Mouse (Mus musculus) embryonic facial prominence, embryonic 10.5 days (tissue): ENCODE measurements around the gene Psmc3ip. TPM values are rescaled to one million over a fixed set of nuclear protein-coding genes. Genes with fewer than 3 reads are reported as not detected.

Experiments used
- DNase-seq: peaks from one replicate; pipeline ENCODE4 v3.0.0-alpha.2; 2017; ENCODE audit warnings: low spot score
- H3K27ac ChIP-seq: fragments of 300-500 bp; sonication (generic); replicated peaks from 2 replicates; pipeline ENCODE4 v1.5.1; 2016; ENCODE audit warnings: mild to moderate bottlenecking
- H3K27me3 ChIP-seq: fragments of 300-500 bp; sonication (generic); replicated peaks from 2 replicates; pipeline ENCODE4 v1.6.1; 2016; ENCODE audit warnings: low read depth, mild to moderate bottlenecking; ENCODE audit not compliant: poor library complexity, severe bottlenecking
- H3K36me3 ChIP-seq: fragments of 300-500 bp; sonication (generic); replicated peaks from 2 replicates; pipeline ENCODE4 v1.6.1; 2016; ENCODE audit warnings: mild to moderate bottlenecking, moderate library complexity
- H3K4me1 ChIP-seq: fragments of 300-500 bp; sonication (generic); 2 replicates; pipeline ENCODE4 v1.6.1; 2016
- H3K4me3 ChIP-seq: fragments of 300-500 bp; sonication (generic); 2 replicates; pipeline ENCODE4 v1.5.1; 2016; ENCODE audit warnings: mild to moderate bottlenecking, moderate library complexity
- H3K9me3 ChIP-seq: fragments of 300-500 bp; sonication (generic); 2 replicates; pipeline ENCODE4 v1.6.1; 2016; ENCODE audit warnings: mild to moderate bottlenecking
- WGBS: fragments of 180-500 bp; shearing (Covaris S2); methylation state at CpG from one replicate; pipeline ENCODE4 v1.1.7; 2016; 5-methylcytosine and 5-hydroxymethylcytosine counted together
- polyA plus RNA-seq: library from polyadenylated mRNA; unstranded; fragments of >200 nt; fragmentation: Nextera tagmentation; extraction: Ambion mirVana; gene quantifications from 2 replicates; pipeline ENCODE4 v1.2.1, GENCODE M21; 2016

Gene Psmc3ip
- polyA plus RNA-seq, 1 experiment from 2014 or later: 69.5 TPM

DNA sequence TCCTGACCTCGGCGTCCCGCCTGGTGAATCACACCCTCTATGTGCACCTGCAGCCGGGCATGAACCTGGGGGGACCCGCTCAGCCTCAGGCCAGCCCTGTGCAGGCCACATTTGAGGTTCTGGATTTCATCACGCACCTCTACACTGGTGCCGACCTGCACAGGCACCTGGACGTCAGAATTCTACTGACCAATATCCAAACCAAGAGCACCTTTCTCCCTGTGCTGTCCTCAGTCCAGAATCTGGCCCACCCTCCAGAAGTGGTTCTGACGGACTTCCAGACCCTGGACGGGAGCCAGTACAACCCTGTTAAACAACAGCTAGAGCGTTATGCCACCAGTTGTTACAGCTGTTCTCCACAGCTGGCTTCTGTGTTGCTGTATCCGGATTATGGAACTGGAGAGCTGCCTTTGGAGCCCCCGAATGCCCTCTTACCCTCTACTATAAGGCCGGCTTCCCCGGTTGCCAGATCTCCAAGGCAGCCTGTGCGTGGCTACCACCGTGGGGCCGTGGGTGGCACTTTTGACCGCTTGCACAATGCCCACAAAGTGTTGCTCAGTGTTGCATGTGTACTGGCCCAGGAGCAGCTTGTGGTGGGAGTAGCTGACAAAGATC lies 12.0 kb downstream of the Psmc3ip start:
- DNase-seq: no peak
- Histone ChIP-seq H3K9me3 (no peaks in the 10 kb centered on the region), H3K4me1 (peaks cover 60% of the 10 kb centered on the region), H3K4me3 (peak overlapping the region; percentile 94), H3K27me3 (peaks cover 38% of the 10 kb centered on the region), H3K36me3 (peaks cover 22% of the 10 kb centered on the region), H3K27ac (peak overlapping the region; percentile 93)
- 35% methylated on average over 19 of the region's 19 CpGs for WGBS

DNA sequence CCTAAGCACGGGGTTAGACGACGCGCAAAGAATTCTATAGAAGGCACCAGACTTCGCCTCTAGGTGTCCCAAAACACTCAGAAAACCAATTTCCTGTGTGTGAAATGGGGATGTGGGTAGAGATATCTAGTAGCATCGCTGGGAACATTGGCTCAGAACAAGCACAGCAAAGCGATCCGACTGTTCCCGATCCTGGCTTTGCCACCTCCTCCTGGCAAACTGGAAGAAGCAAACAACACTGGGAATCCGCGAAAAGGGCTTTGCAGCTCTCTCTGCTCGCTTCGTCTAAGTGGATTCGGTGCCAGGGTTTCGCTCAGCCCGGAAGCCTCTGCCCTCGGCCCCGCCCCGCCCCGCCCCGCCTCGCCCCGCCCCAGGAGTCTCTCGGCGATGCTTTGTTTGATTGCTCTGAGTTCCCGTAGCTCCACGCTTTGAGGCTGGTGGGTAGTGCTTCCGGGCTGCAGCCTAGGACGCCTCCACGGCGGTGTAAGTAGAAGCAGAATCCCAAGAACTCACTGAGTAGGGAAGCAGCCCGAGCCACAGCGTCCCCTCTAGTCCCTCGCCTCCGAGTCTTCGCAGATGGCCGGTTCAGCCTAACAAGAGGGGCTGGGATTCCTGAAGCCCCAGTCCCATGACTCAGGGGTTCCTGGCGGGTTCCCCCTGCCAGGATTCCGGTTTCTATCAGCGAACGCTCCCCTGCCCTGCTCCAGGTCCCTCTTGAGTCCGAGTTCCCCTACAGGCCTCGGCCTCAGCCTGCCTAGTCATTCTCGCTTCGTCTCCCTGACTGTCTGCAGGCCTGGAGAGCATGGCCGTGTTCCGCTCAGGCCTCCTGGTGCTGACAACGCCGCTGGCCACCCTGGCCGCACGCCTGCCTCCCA lies 12.8 kb downstream of the Psmc3ip start, which contains the start of gene Coasy:
Coasy (plus strand) TSS at position 358 of the 875 bp plus-strand sequence.
- Histone ChIP-seq H3K27ac (peak within 1 kb of the TSS; percentile 93), H3K9me3 (no peaks in the 10 kb centered on the region), H3K36me3 (peaks cover 22% of the 10 kb centered on the region), H3K4me1 (peaks cover 53% of the 10 kb centered on the region), H3K27me3 (peaks cover 45% of the 10 kb centered on the region), H3K4me3 (peak within 1 kb of the TSS; percentile 94)
- WGBS: under 1% methylated on average over 51 of the region's 51 CpGs
- DNase-seq: peak; percentile 97

DNA sequence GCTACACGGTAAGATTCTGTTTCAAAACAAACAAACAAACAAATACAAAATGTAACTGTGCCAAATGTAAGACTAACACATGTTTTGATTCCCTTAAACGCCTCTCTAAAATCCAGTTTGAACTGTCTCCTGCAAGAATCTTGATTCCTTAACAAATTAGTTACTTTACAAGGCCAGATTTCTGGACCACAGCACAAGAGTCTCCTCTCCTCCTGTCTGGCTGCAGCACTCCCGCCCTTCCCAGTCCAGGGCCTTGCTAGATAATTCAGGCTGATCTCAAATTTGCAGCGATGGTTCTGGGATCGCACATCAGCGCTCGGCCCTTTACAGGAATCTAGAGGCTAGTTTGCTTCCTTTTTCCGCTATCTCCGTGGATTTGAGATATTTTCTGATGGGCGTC lies 13.6 kb downstream of the Psmc3ip start:
- WGBS: 5% methylated on average over 10 of the region's 10 CpGs

DNA sequence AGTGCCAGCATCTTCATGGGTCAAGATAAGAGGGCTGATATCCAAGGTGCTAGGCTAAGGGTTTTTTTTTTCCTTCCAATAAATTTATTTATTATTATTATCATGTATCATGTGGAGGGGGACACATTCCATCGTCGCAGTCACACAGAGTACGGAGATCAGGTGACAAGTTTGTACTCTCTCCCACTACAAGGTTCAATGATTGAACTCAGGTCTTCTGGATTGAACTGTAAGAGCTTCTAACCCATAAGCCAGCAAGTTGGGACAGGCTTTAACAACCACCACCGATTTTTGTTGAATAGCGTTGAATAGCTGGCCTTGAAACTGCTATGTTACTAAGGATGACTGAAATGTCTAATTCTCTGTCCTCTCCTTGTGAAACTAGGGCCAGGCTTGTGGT lies 14.8 kb downstream of the Psmc3ip start:
- Histone ChIP-seq H3K9me3 (no peaks in the 10 kb centered on the region), H3K36me3 (peaks cover 13% of the 10 kb centered on the region), H3K27ac (no peak overlapping the region), H3K4me3 (no peak overlapping the region), H3K4me1 (peaks cover 36% of the 10 kb centered on the region), H3K27me3 (peaks cover 62% of the 10 kb centered on the region)
- no peak for DNase-seq
- WGBS: 68% methylated on average over 5 of the region's 5 CpGs

More for the DNA sequence above, 13.6 kb downstream of the Psmc3ip start:
- DNase-seq: peak; percentile 32
- H3K27ac ChIP-seq: 0 out of 2 replicates have a peak overlapping the region, but pooled peaks have one; percentile 93
- H3K4me3 ChIP-seq: peak overlapping the region; percentile 94
- H3K36me3 ChIP-seq: peaks cover 22% of the 10 kb centered on the region
- peaks cover 53% of the 10 kb centered on the region for H3K27me3 ChIP-seq
- H3K4me1 ChIP-seq: peaks cover 47% of the 10 kb centered on the region
- no peaks in the 10 kb centered on the region for H3K9me3 ChIP-seq

DNA sequence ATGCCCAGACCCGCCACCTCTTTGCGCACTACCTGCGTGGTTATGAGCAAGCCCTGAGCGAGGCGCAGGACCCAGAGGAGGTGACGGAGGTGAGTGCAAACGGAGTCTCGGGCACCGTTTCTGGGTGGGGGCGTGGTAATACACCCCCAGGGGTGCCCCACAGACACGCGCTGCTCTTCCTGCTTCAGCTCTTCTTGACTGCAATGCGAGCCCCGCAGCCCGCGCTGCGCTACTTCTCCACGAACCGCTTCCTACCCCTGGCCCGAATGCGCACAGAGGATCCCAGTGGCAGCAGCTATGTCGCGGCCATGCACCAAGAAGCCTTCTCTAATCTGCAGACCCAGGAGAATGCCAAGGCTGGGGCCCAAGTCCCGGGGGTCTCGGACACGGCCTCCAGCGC lies 15.5 kb downstream of the Psmc3ip start:
- WGBS: 2% methylated on average over 27 of the region's 27 CpGs
- Histone ChIP-seq H3K9me3 (no peaks in the 10 kb centered on the region), H3K4me1 (peaks cover 36% of the 10 kb centered on the region), H3K36me3 (peaks cover 6% of the 10 kb centered on the region), H3K27me3 (peaks cover 62% of the 10 kb centered on the region), H3K27ac (no peak overlapping the region), H3K4me3 (peak overlapping the region; percentile 2; the same call in 1 of the 2 replicates)
- peak; percentile 46 for DNase-seq

DNA sequence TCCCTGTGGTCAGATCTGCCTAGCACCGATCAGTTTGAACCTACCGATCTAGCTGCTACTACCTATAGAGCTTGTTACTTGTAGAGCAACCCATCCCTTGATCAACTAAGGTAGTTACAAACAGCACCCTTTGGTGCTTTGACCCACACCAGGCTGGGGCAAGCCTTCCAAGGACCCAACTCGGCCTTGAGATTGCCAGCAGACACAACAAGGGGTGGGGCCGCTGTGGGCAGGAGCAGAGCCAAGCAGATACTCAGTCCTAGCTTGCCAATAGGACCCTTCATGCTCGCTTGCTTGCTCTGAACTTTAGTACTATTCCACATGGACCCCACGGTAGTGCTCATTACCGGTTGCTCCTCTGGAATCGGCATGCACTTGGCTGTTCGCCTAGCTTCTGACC lies 17.1 kb downstream of the Psmc3ip start, which contains the start of gene Hsd17b1:
Hsd17b1 (plus strand) TSS at position 291 of the 400 bp plus-strand sequence.
- Histone ChIP-seq H3K9me3 (no peaks in the 10 kb centered on the region), H3K27me3 (peaks cover 71% of the 10 kb centered on the region), H3K36me3 (no peaks in the 10 kb centered on the region; the same call in 1 of the 2 replicates), H3K27ac (no peak within 1 kb of the TSS), H3K4me1 (peaks cover 22% of the 10 kb centered on the region), H3K4me3 (0 out of 2 replicates have a peak within 1 kb of the TSS, but pooled peaks have one; percentile 2)
- 67% methylated on average over 9 of the region's 9 CpGs for WGBS
- no peak for DNase-seq

DNA sequence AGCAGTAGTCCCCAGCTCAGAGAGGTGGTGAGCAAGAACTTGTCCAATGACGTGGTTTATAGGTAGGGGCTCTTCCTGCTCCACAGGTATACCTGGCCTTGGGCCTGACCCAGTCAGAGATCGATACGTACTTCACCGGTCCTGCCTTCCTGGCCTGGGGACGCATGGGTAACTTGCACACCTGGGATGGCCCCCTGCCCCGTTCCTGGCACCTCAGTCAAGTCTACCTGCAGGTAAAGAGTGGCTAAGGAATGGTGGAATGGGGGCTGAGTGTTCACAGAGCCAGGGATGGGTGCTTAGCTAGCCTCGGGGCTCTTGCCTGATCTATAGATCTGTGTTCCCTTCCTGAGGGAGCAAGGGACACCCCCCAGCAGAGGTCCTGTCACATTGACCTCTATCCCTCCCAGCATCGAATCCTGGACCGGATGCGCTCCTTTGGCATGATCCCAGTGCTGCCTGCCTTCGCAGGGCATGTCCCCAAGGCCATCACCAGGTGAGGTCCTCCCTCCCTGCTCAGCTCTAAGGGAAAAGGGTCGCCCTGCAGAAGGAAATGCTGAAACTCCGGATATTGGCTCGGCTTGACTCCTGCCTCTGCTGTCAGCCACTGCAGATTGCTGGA lies 23.3 kb downstream of the Psmc3ip start:
- 71% methylated on average over 14 of the region's 14 CpGs for WGBS
- no peaks in the 10 kb centered on the region for H3K9me3 ChIP-seq
- no peak overlapping the region for H3K4me3 ChIP-seq
- no peak overlapping the region for H3K27ac ChIP-seq
- DNase-seq: no peak
- peaks cover 64% of the 10 kb centered on the region for H3K27me3 ChIP-seq
- H3K36me3 ChIP-seq: no peaks in the 10 kb centered on the region; the same call in 1 of the 2 replicates
- H3K4me1 ChIP-seq: peaks cover 21% of the 10 kb centered on the region

DNA sequence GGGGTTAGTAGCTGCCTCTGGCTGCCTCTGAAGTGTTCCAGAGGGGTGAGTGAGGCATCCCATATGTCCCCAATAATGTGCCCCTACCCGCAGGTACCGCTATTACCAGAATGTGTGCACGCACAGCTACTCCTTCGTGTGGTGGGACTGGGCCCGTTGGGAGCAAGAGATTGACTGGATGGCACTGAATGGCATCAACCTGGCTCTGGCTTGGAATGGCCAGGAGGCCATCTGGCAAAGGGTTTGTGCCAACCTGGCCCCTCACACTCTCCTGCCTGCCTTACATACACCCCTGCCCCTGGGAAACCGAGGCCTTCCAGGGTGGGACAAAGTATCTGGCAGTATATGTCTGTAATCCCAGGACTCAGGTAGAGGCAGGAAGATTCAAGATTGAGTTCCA lies 24.2 kb downstream of the Psmc3ip start:
- Histone ChIP-seq H3K27me3 (peaks cover 55% of the 10 kb centered on the region), H3K4me1 (peaks cover 25% of the 10 kb centered on the region), H3K9me3 (no peaks in the 10 kb centered on the region), H3K36me3 (no peaks in the 10 kb centered on the region), H3K27ac (no peak overlapping the region), H3K4me3 (peak overlapping the region; percentile 89)
- 73% methylated on average over 6 of the region's 6 CpGs for WGBS
- DNase-seq: no peak

DNA sequence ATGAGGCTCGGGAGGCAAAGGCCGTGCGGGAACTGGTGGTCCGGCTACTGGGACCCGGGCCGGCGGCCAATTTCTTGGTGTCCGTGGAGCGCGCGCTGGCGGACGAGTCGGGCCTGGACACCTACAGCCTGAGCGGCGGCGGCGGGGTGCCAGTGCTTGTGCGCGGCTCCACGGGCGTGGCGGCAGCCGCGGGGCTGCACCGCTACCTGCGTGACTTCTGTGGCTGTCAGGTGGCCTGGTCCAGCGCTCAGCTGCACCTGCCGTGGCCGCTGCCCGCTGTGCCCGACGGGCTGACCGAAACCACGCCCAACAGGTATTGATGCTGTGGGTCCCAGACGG lies 25.1 kb downstream of the Psmc3ip start:
- WGBS: under 1% methylated on average over 36 of the region's 36 CpGs

DNA sequence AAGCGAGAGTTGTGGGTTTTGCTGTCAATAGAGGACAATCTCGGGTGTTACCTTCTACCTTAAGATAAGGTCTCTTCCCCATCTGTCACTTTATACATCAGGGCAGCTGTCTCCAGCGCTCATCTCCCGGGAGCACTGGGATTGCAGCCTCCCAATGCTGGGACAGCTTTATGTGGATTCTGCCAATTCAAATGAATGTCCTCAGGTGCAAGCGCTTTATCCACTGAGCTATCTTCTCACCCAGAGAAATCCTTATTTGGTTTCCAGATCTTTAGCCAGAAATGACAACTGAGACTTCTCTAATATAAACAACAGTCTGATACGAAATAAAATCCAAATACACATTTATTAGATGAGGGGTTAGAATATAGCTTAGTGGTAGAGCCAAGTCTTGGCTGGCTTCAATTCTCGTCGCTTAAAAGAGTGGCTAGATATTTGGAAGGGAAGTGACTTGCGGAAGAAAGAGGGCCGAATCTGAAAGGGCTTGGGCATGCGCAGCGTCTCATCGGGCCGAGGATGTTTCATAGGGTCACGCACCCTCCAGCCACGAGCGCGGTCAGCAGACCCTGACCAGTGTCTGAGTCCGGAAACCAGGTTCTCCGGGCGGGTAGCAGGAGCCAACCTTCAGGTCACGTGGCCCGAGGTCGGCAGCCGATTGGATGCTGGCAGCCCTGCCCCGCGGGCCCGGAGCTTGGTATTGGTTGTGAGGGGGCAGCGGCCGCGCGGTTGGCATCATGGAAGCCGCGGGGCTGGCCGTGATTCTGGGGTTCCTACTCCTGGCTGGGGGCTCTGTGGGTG lies 25.6 kb downstream of the Psmc3ip start, which contains the start of gene Naglu:
Naglu (plus strand) TSS at position 622 of the 798 bp plus-strand sequence.
- WGBS: 6% methylated on average over 35 of the region's 35 CpGs
- Histone ChIP-seq H3K4me3 (peak within 1 kb of the TSS; percentile 89), H3K4me1 (peaks cover 25% of the 10 kb centered on the region), H3K27me3 (peaks cover 53% of the 10 kb centered on the region), H3K36me3 (no peaks in the 10 kb centered on the region), H3K9me3 (no peaks in the 10 kb centered on the region), H3K27ac (peak within 1 kb of the TSS; percentile 86)
- peak; percentile 95 for DNase-seq

More for the DNA sequence above, 25.1 kb downstream of the Psmc3ip start:
- no peak for DNase-seq
- peak overlapping the region; percentile 86 for H3K27ac ChIP-seq
- no peaks in the 10 kb centered on the region for H3K9me3 ChIP-seq
- H3K27me3 ChIP-seq: peaks cover 53% of the 10 kb centered on the region
- no peaks in the 10 kb centered on the region for H3K36me3 ChIP-seq
- H3K4me1 ChIP-seq: peaks cover 25% of the 10 kb centered on the region
- peak overlapping the region; percentile 89 for H3K4me3 ChIP-seq

DNA sequence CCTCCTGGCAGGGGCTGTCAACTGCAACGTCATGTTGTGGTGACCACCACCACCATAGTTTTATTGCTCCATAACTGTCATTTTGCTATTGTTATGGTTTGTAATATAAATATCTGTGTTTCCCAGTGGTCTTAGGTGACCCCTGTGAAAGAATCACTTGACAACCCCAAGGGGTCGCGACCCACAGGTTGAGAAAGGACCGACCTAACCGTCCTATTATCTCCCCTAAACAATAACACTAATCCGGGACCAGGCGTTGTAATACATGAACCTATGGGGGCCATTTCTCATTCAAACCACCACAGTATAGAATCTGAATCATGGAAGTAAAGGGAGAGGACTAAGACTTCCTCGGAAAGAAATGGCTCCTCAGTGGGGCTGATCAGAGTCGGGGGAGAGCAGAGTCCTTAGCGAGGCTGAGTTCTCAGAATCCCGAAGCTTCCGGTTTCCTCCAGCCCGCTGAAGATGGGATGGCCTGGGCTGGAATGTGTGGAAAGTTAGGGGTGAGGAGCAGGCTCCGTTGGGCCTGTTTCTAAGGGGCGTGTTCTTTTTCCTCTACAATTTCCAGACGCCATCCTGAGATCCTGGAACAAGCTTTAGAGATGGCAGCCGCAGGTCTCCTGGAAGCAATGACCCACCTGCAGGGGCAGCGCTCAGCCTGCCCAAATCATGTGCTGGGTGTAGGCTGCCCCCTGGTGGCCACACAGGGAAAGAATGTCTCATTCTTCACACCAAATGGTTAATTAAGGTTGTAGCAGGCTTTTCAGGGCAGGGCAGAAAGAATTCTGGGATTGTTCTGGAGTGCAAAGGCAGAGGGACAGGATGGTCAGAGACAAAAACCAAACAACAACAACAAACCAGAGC lies 28.5 kb downstream of the Psmc3ip start:
- Histone ChIP-seq H3K36me3 (peaks cover 19% of the 10 kb centered on the region), H3K27ac (no peak overlapping the region; the same call in 1 of the 2 replicates), H3K4me1 (peaks cover 50% of the 10 kb centered on the region)

More for the DNA sequence above, 28.5 kb downstream of the Psmc3ip start:
- peak; percentile 90 for DNase-seq
- H3K9me3 ChIP-seq: no peaks in the 10 kb centered on the region
- peak overlapping the region; percentile 52 for H3K4me3 ChIP-seq
- WGBS: 25% methylated on average over 18 of the region's 18 CpGs
- peaks cover 34% of the 10 kb centered on the region for H3K27me3 ChIP-seq
